Mouse (Mus musculus) forebrain, embryonic 11.5 days (tissue): ENCODE data around the gene Ccdc86. TPM values are rescaled to one million over a fixed set of nuclear protein-coding genes. Genes with fewer than 3 reads are reported as not detected.

Experiments
- ATAC-seq: fragments of 200-750 bp; cut with Nextera tagmentation; replicated peaks from 2 replicates; pipeline ENCODE4 v1.8.0; 2017; ENCODE audit warnings: moderate TSS enrichment; ENCODE audit not compliant: low FRiP score
- DNase-seq: peaks from one replicate; pipeline ENCODE4 v3.0.0-alpha.2; 2017; ENCODE audit warnings: low spot score
- H3K27ac ChIP-seq: fragments of 300-500 bp; sonication (generic); 2 replicates; pipeline ENCODE4 v1.5.1; 2014; ENCODE audit warnings: low read depth, low read length
- H3K27me3 ChIP-seq: fragments of 300-500 bp; sonication (generic); 2 replicates; pipeline ENCODE4 v1.6.1; 2014; ENCODE audit warnings: mild to moderate bottlenecking, low read length, mixed read lengths; ENCODE audit not compliant: control insufficient read depth, insufficient read depth
- H3K36me3 ChIP-seq: fragments of 300-500 bp; sonication (generic); 2 replicates; pipeline ENCODE4 v1.6.1; 2014; ENCODE audit warnings: mild to moderate bottlenecking, low read length, moderate library complexity, mixed read lengths; ENCODE audit not compliant: control insufficient read depth, insufficient read depth
- H3K4me1 ChIP-seq: fragments of 300-500 bp; sonication (generic); replicated peaks from 2 replicates; pipeline ENCODE4 v1.6.1; 2014; ENCODE audit warnings: low read length, mixed read lengths; ENCODE audit not compliant: control insufficient read depth, insufficient read depth
- H3K4me2 ChIP-seq: fragments of 300-500 bp; sonication (generic); 2 replicates; pipeline ENCODE4 v1.6.1; 2014; ENCODE audit warnings: low read depth, mild to moderate bottlenecking, low read length, moderate library complexity, mixed read lengths; ENCODE audit not compliant: severe bottlenecking
- H3K4me3 ChIP-seq: fragments of 300-500 bp; sonication (generic); 2 replicates; pipeline ENCODE4 v1.5.1; 2014; ENCODE audit warnings: low read depth, low read length
- H3K9ac ChIP-seq: fragments of 300-500 bp; sonication (generic); 2 replicates; pipeline ENCODE4 v1.6.1; 2014; ENCODE audit warnings: low read length
- H3K9me3 ChIP-seq: fragments of 300-500 bp; sonication (generic); 2 replicates; pipeline ENCODE4 v1.6.1; 2016; ENCODE audit warnings: low read length, mixed read lengths; ENCODE audit not compliant: control insufficient read depth
- WGBS: fragments of 180-500 bp; shearing (Covaris S2); extraction: QIAGEN DNeasy Blood & Tissue Kit; methylation state at CpG from one replicate; pipeline ENCODE4 v1.1.7; 2014; 5-methylcytosine and 5-hydroxymethylcytosine counted together
- polyA plus RNA-seq: library from polyadenylated mRNA; unstranded; fragments of >200 nt; fragmentation: Nextera tagmentation; extraction: Ambion mirVana; gene quantifications from 2 replicates; pipeline ENCODE4 v1.2.1, GENCODE M21; 2014

Gene Ccdc86
- polyA plus RNA-seq, 1 experiment from 2014 or later, result 31.2 TPM

GRCm38 (mm10) chr19:10926666-10927065, 22.4 kb downstream of the Ccdc86 start:
- no peaks in the 10 kb centered on the region for H3K9me3 ChIP-seq
- H3K4me1 ChIP-seq, result no peaks in the 10 kb centered on the region; the same call in 1 of the 2 replicates
- ATAC-seq (no peak), DNase-seq (no peak)
- H3K36me3 ChIP-seq, result no peaks in the 10 kb centered on the region
- no peak overlapping the region for H3K4me2 ChIP-seq
- H3K27me3 ChIP-seq, result no peaks in the 10 kb centered on the region
- 37% methylated on average over 4 of the region's 4 CpGs for WGBS
- H3K9ac ChIP-seq, result no peak overlapping the region
- H3K27ac ChIP-seq, result no peak overlapping the region
- H3K4me3 ChIP-seq, result no peak overlapping the region

GRCm38 (mm10) chr19:10926123-10926621, 22.9 kb downstream of the Ccdc86 start:
- WGBS, result 25% methylated on average over 6 of the region's 6 CpGs
- H3K27ac ChIP-seq, result no peak overlapping the region
- no peak overlapping the region for H3K9ac ChIP-seq
- ATAC-seq, result no peak
- no peak overlapping the region for H3K4me3 ChIP-seq
- H3K4me1 ChIP-seq, result no peaks in the 10 kb centered on the region; the same call in 1 of the 2 replicates
- no peak for DNase-seq
- H3K4me2 ChIP-seq, result no peak overlapping the region
- H3K9me3 ChIP-seq, result no peaks in the 10 kb centered on the region
- H3K27me3 ChIP-seq, result no peaks in the 10 kb centered on the region
- no peaks in the 10 kb centered on the region for H3K36me3 ChIP-seq

- DNase-seq (no peak), ATAC-seq (no peak)
- no peak overlapping the region for H3K27ac ChIP-seq
- WGBS, result 62% methylated on average over 4 of the region's 4 CpGs
- no peak overlapping the region for H3K9ac ChIP-seq
- no peaks in the 10 kb centered on the region for H3K9me3 ChIP-seq
- no peaks in the 10 kb centered on the region for H3K36me3 ChIP-seq
- no peaks in the 10 kb centered on the region; the same call in 1 of the 2 replicates for H3K4me1 ChIP-seq
- no peaks in the 10 kb centered on the region for H3K27me3 ChIP-seq
- no peak overlapping the region for H3K4me3 ChIP-seq
- no peak overlapping the region for H3K4me2 ChIP-seq
These were observed 24.8 kb downstream of the Ccdc86 start for GRCm38 (mm10) chr19:10924220-10924619.

- H3K4me1 ChIP-seq, result no peaks in the 10 kb centered on the region
- no peak for ATAC-seq
- no peaks in the 10 kb centered on the region for H3K36me3 ChIP-seq
- WGBS, result 80% methylated on average over 3 of the region's 3 CpGs
- DNase-seq, result no peak
- no peak overlapping the region for H3K27ac ChIP-seq
- H3K4me2 ChIP-seq, result no peak overlapping the region
- no peak overlapping the region for H3K4me3 ChIP-seq
- H3K27me3 ChIP-seq, result no peaks in the 10 kb centered on the region
- no peak overlapping the region for H3K9ac ChIP-seq
- H3K9me3 ChIP-seq, result no peaks in the 10 kb centered on the region
These were observed 28.0 kb downstream of the Ccdc86 start for GRCm38 (mm10) chr19:10921058-10921457.

GRCm38 (mm10) chr19:10920532-10920931, 28.5 kb downstream of the Ccdc86 start, which contains the start of gene Zp1:
Gene Zp1 (minus strand): TSS chr19:10920632.
- Histone ChIP-seq H3K9ac (no peak within 1 kb of the TSS), H3K36me3 (no peaks in the 10 kb centered on the region), H3K4me3 (no peak within 1 kb of the TSS), H3K4me1 (no peaks in the 10 kb centered on the region), H3K27ac (no peak within 1 kb of the TSS), H3K4me2 (no peak within 1 kb of the TSS), H3K27me3 (no peaks in the 10 kb centered on the region), H3K9me3 (no peaks in the 10 kb centered on the region)
- ATAC-seq, result no peak
- DNase-seq, result no peak
- 61% methylated on average over 2 of the region's 2 CpGs for WGBS

- no peak overlapping the region for H3K4me3 ChIP-seq
- ATAC-seq, result no peak
- 88% methylated on average over 10 of the region's 10 CpGs for WGBS
These were observed 30.6 kb downstream of the Ccdc86 start for GRCm38 (mm10) chr19:10918321-10918991.

GRCm38 (mm10) chr19:10916506-10916905, 32.6 kb downstream of the Ccdc86 start:
- Histone ChIP-seq H3K9me3 (no peaks in the 10 kb centered on the region), H3K27ac (no peak overlapping the region), H3K27me3 (no peaks in the 10 kb centered on the region), H3K4me3 (no peak overlapping the region), H3K36me3 (no peaks in the 10 kb centered on the region), H3K9ac (no peak overlapping the region), H3K4me2 (no peak overlapping the region), H3K4me1 (no peaks in the 10 kb centered on the region)
- DNase-seq (no peak), ATAC-seq (no peak)
- WGBS, result 72% methylated on average over 5 of the region's 5 CpGs

More at GRCm38 (mm10) chr19:10918321-10918991, 30.6 kb downstream of the Ccdc86 start:
- no peak for DNase-seq
- Histone ChIP-seq H3K27ac (no peak overlapping the region), H3K9ac (no peak overlapping the region), H3K36me3 (no peaks in the 10 kb centered on the region), H3K4me1 (no peaks in the 10 kb centered on the region), H3K27me3 (no peaks in the 10 kb centered on the region), H3K9me3 (no peaks in the 10 kb centered on the region), H3K4me2 (no peak overlapping the region)

- no peak for DNase-seq
- no peak for ATAC-seq
- H3K36me3 ChIP-seq, result no peaks in the 10 kb centered on the region
- H3K9ac ChIP-seq, result no peak overlapping the region
- WGBS, result 64% methylated on average over 2 of the region's 2 CpGs
- H3K4me3 ChIP-seq, result no peak overlapping the region
- no peaks in the 10 kb centered on the region for H3K9me3 ChIP-seq
- H3K27ac ChIP-seq, result no peak overlapping the region
- no peaks in the 10 kb centered on the region for H3K4me1 ChIP-seq
- H3K4me2 ChIP-seq, result no peak overlapping the region
- no peaks in the 10 kb centered on the region for H3K27me3 ChIP-seq
These were observed 34.2 kb downstream of the Ccdc86 start for GRCm38 (mm10) chr19:10914870-10915269.

- no peaks in the 10 kb centered on the region for H3K27me3 ChIP-seq
- H3K9ac ChIP-seq, result no peak overlapping the region
- WGBS, result 79% methylated on average over 7 of the region's 7 CpGs
- H3K4me2 ChIP-seq, result no peak overlapping the region
- no peaks in the 10 kb centered on the region for H3K36me3 ChIP-seq
- H3K4me1 ChIP-seq, result no peaks in the 10 kb centered on the region
- no peak overlapping the region for H3K27ac ChIP-seq
- no peaks in the 10 kb centered on the region for H3K9me3 ChIP-seq
- DNase-seq, result no peak
- ATAC-seq, result no peak
- H3K4me3 ChIP-seq, result no peak overlapping the region
These were observed 34.8 kb downstream of the Ccdc86 start for GRCm38 (mm10) chr19:10914291-10914690.
